Mouse (Mus musculus) embryonic fibroblast, embryonic 13.5 days (primary cell): Measurements from ENCODE around the gene Ndufb5.

ENCODE experiments used
- CTCF ChIP-seq: IDR thresholded peaks from 2 replicates; pipeline ENCODE4 v1.5.1; 2011; ENCODE audit warnings: mild to moderate bottlenecking, control low read depth, low read length, moderate library complexity, borderline replicate concordance; ENCODE audit not compliant: insufficient read depth
- POLR2A ChIP-seq: IDR thresholded peaks from 2 replicates; pipeline ENCODE4 v1.6.1; 2011; ENCODE audit warnings: low read depth, mild to moderate bottlenecking, control low read depth, low read length, moderate library complexity

GRCm38 (mm10) chr3:32690008-32690407, 46.8 kb upstream of the Ndufb5 start:
- no peak for TF ChIP-seq POLR2A
- TF ChIP-seq CTCF, result no peak
